Mouse (Mus musculus) intestine, embryonic 16.5 days (tissue): ENCODE measurements around the gene Fstl4. TPM values are rescaled to one million over a fixed set of nuclear protein-coding genes. Genes with fewer than 3 reads are reported as not detected.
"Not testable (repeated sequence)": the region's sequence is repeated elsewhere in the genome, so short reads cannot be mapped to it uniquely, and the experiment has no call there.

Experiments
- ATAC-seq: fragments of 200-750 bp; cut with Nextera tagmentation; 2 replicates; pipeline ENCODE4 v1.8.0; 2017; ENCODE audit warnings: moderate TSS enrichment, moderate library complexity
- H3K27ac ChIP-seq: fragments of 300-500 bp; sonication (generic); 2 replicates; pipeline ENCODE4 v1.5.1; 2014; ENCODE audit warnings: mild to moderate bottlenecking, low read length
- H3K27me3 ChIP-seq: fragments of 300-500 bp; sonication (generic); replicated peaks from 2 replicates; pipeline ENCODE4 v1.6.1; 2014; ENCODE audit warnings: low read length, control low read depth, mixed read lengths; ENCODE audit not compliant: control insufficient read depth, insufficient read depth
- H3K36me3 ChIP-seq: fragments of 300-500 bp; sonication (generic); 2 replicates; pipeline ENCODE4 v1.6.1; 2014; ENCODE audit warnings: low read length, control low read depth; ENCODE audit not compliant: control insufficient read depth, insufficient read depth
- H3K4me1 ChIP-seq: fragments of 300-500 bp; sonication (generic); 2 replicates; pipeline ENCODE4 v1.6.1; 2014; ENCODE audit warnings: low read length, control low read depth, mixed read lengths; ENCODE audit not compliant: control insufficient read depth, insufficient read depth
- H3K4me2 ChIP-seq: fragments of 300-500 bp; sonication (generic); 2 replicates; pipeline ENCODE4 v1.6.1; 2014; ENCODE audit warnings: low read depth, low read length, control low read depth
- H3K4me3 ChIP-seq: fragments of 300-500 bp; sonication (generic); 2 replicates; pipeline ENCODE4 v1.5.1; 2014; ENCODE audit warnings: mild to moderate bottlenecking, low read length
- H3K9ac ChIP-seq: fragments of 300-500 bp; sonication (generic); 2 replicates; pipeline ENCODE4 v1.6.1; 2014; ENCODE audit warnings: low read depth, low read length
- H3K9me3 ChIP-seq: fragments of 300-500 bp; sonication (generic); 2 replicates; pipeline ENCODE4 v1.6.1; 2016; ENCODE audit warnings: low read length, control low read depth; ENCODE audit not compliant: control insufficient read depth
- WGBS: fragments of 180-500 bp; shearing (Covaris S2); extraction: QIAGEN DNeasy Blood & Tissue Kit; methylation state at CpG from one replicate; pipeline ENCODE4 v1.1.7; 2014; 5-methylcytosine and 5-hydroxymethylcytosine counted together
- polyA plus RNA-seq: library from polyadenylated mRNA; unstranded; fragments of >200 nt; fragmentation: Nextera tagmentation; extraction: Ambion mirVana; gene quantifications from 2 replicates; pipeline ENCODE4 v1.2.1, GENCODE M21; 2015

Gene Fstl4
- polyA plus RNA-seq, 1 experiment from 2014 or later = 6.1 TPM

- Histone ChIP-seq H3K36me3 (no peaks in the 10 kb centered on the region), H3K27me3 (no peaks in the 10 kb centered on the region), H3K9ac (no peak overlapping the region), H3K4me1 (peaks cover 9% of the 10 kb centered on the region), H3K27ac (no peak overlapping the region), H3K4me3 (no peak overlapping the region), H3K9me3 (no peaks in the 10 kb centered on the region), H3K4me2 (no peak overlapping the region)
- WGBS = 67% methylated on average over 6 of the region's 6 CpGs
- ATAC-seq = no peak; the same call in 1 of the 2 replicates
Observed at GRCm38 (mm10) chr11:53157621-53158259, 393.3 kb downstream of the Fstl4 start.

DNA sequence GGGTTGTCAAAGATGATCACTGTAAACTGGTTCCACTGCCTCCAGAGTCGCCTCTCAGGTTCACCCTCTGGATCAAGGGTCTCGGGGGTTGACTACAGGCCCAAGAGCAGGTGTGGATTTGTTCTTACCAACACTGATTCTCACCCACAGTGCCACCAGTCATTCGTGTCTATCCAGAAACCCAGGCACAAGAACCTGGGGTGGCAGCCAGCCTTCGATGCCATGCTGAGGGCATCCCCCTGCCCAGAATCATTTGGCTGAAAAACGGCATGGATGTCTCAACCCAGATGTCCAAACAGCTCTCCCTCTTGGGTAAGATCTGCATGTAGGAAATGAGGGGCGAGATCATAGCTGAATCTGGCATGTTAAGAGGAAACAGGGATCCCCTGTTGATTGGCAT is 398.0 kb downstream of the Fstl4 start:
- no peaks in the 10 kb centered on the region for H3K9me3 ChIP-seq
- WGBS = 80% methylated on average over 6 of the region's 6 CpGs
- H3K4me3 ChIP-seq = no peak overlapping the region
- H3K9ac ChIP-seq = no peak overlapping the region
- no peak overlapping the region for H3K27ac ChIP-seq
- ATAC-seq = no peak
- H3K4me2 ChIP-seq = no peak overlapping the region
- H3K36me3 ChIP-seq = no peaks in the 10 kb centered on the region
- no peaks in the 10 kb centered on the region for H3K27me3 ChIP-seq
- H3K4me1 ChIP-seq = no peaks in the 10 kb centered on the region

- Histone ChIP-seq H3K27me3 (no peaks in the 10 kb centered on the region), H3K9me3 (no peaks in the 10 kb centered on the region), H3K9ac (no peak overlapping the region), H3K36me3 (no peaks in the 10 kb centered on the region), H3K4me3 (no peak overlapping the region), H3K4me2 (no peak overlapping the region), H3K4me1 (no peaks in the 10 kb centered on the region), H3K27ac (no peak overlapping the region)
- no peak for ATAC-seq
- WGBS = 69% methylated on average over 2 of the region's 2 CpGs
Observed at GRCm38 (mm10) chr11:53166478-53166877, 402.0 kb downstream of the Fstl4 start.

DNA sequence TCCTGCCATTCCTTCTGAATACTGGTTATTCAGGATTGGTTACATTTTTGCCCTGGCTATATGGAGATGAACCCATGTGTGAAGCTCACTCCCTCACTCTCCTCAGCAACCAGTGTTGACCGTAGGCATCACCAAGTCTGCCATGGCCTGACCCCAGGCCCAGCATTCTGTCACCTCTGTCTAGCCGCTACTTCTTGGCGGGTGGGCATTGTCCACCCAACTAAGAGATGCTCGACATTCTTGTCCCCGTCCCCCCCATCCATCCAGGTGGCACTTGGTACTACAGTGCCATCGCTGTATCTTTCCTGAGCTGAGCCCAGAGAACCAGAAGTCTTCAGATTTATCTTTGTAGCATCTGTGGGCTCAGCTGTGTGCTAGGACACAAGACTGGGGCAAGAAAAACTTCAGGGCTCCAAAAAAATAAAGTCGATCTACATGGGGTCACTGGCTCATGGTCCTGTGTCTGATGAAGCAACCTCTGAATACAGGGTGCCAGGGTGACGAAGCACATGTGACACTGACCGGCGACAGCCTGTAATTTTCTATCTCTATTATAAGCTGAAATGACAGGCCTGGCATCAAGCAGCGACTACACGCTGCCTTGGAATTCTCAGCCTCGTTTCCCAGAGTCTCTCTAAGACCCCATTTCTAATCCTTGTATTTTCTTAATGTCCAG is 417.9 kb downstream of the Fstl4 start:
- Histone ChIP-seq H3K27me3 (no peaks in the 10 kb centered on the region), H3K4me1 (no peaks in the 10 kb centered on the region), H3K27ac (no peak overlapping the region), H3K4me3 (no peak overlapping the region), H3K9me3 (no peaks in the 10 kb centered on the region), H3K4me2 (no peak overlapping the region), H3K9ac (no peak overlapping the region), H3K36me3 (no peaks in the 10 kb centered on the region)
- no peak for ATAC-seq
- 67% methylated on average over 13 of the region's 13 CpGs for WGBS

- H3K9ac ChIP-seq = no peak overlapping the region
- H3K4me1 ChIP-seq = no peaks in the 10 kb centered on the region
- H3K36me3 ChIP-seq = no peaks in the 10 kb centered on the region
- H3K27me3 ChIP-seq = no peaks in the 10 kb centered on the region
- 31% methylated on average over 4 of the region's 4 CpGs for WGBS
- H3K9me3 ChIP-seq = no peaks in the 10 kb centered on the region
- H3K4me2 ChIP-seq = no peak overlapping the region
- no peak overlapping the region for H3K4me3 ChIP-seq
- no peak overlapping the region for H3K27ac ChIP-seq
- ATAC-seq = no peak
Observed at GRCm38 (mm10) chr11:53182858-53183257, 418.4 kb downstream of the Fstl4 start.

DNA sequence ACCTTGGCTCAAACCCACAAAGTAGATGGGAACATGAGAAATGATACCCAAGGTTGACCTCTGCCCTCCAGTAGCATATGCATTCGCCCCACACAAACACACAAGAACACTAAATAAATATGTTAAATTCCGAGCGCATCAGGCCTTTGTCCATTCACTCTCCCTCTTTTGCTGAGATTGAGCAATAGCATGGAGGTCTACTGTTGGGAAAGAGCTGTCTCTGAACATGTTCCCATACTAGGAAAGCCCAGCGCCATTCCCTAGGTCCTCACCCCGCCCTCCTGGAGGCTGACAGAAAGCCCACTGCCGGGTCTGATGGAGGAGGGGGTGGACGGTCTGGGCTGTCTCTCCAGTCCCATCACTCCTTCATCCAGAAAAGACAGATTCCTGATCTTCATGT is 419.6 kb downstream of the Fstl4 start:
- H3K9me3 ChIP-seq = no peaks in the 10 kb centered on the region
- no peak overlapping the region for H3K9ac ChIP-seq
- no peaks in the 10 kb centered on the region for H3K36me3 ChIP-seq
- no peak overlapping the region for H3K4me2 ChIP-seq
- ATAC-seq = no peak
- H3K27ac ChIP-seq = no peak overlapping the region
- 81% methylated on average over 7 of the region's 7 CpGs for WGBS
- H3K27me3 ChIP-seq = no peaks in the 10 kb centered on the region
- no peak overlapping the region for H3K4me3 ChIP-seq
- H3K4me1 ChIP-seq = no peaks in the 10 kb centered on the region

DNA sequence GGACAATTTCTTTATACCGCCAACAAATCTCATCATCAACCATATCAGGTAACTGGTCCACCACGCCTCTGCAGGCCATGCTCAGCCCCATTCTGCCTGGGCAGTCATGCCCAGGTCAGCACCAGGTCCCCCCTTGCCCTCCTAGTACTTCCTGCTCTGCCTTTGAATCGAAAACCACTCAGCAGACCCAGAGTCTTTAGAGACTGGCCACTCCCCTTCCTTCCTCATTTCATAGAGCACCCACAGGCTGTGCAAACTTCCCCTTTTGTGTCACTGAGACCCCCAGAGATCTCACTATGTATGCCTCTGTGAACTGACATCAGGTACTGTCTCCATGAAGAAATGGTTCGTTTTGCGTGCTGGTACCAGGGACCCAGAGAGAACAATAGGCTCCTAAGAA is 420.3 kb downstream of the Fstl4 start:
- no peaks in the 10 kb centered on the region for H3K36me3 ChIP-seq
- H3K4me2 ChIP-seq = no peak overlapping the region
- WGBS = 78% methylated on average over 5 of the region's 5 CpGs
- H3K9me3 ChIP-seq = no peaks in the 10 kb centered on the region
- no peak overlapping the region for H3K9ac ChIP-seq
- H3K27ac ChIP-seq = no peak overlapping the region
- H3K4me3 ChIP-seq = no peak overlapping the region
- no peaks in the 10 kb centered on the region for H3K27me3 ChIP-seq
- ATAC-seq = no peak
- no peaks in the 10 kb centered on the region for H3K4me1 ChIP-seq

- Histone ChIP-seq H3K4me1 (no peaks in the 10 kb centered on the region), H3K27me3 (no peaks in the 10 kb centered on the region), H3K9ac (no peak overlapping the region), H3K9me3 (no peaks in the 10 kb centered on the region), H3K4me3 (no peak overlapping the region), H3K4me2 (no peak overlapping the region), H3K36me3 (no peaks in the 10 kb centered on the region), H3K27ac (no peak overlapping the region)
- ATAC-seq = no peak
- 65% methylated on average over 5 of the region's 5 CpGs for WGBS
Observed at GRCm38 (mm10) chr11:53187427-53188140, 423.1 kb downstream of the Fstl4 start.

GRCm38 (mm10) chr11:53196551-53196950 is 432.1 kb downstream of the Fstl4 start:
- H3K4me2 ChIP-seq, H3K4me1 ChIP-seq, H3K36me3 ChIP-seq, ATAC-seq, H3K9me3 ChIP-seq, H3K4me3 ChIP-seq, H3K9ac ChIP-seq, H3K27me3 ChIP-seq, H3K27ac ChIP-seq: not testable (repeated sequence)
- WGBS = 100% methylated on average over 1 of the region's 1 CpGs
